Mouse (Mus musculus) spleen, adult 2 months (tissue): ENCODE measurements around the gene Agpat1. TPM values are rescaled to one million over a fixed set of nuclear protein-coding genes. Genes with fewer than 3 reads are reported as not detected.
A peak's percentile ranks its signal among the peaks of the same experiment; 100 is the strongest.

Experiments
- DNase-seq, 2 experiments: peaks; one replicate each; pipeline versions ENCODE4 v3.0.0 to v3.0.0-alpha.2; 2012 to 2021; ENCODE audit warnings: low spot score in 2 of 2, low read depth in 1 of 2
- H3K27ac ChIP-seq: fragments of 200-500 bp; 2 replicates; pipeline ENCODE4 v1.5.1; 2012; ENCODE audit warnings: low read length, inconsistent platforms; ENCODE audit not compliant: insufficient read depth
- H3K27me3 ChIP-seq: fragments of 200-500 bp; 2 replicates; pipeline ENCODE4 v1.6.1; 2012; ENCODE audit warnings: mild to moderate bottlenecking, moderate library complexity, low read length, inconsistent platforms; ENCODE audit not compliant: control insufficient read depth, insufficient read depth
- H3K36me3 ChIP-seq: fragments of 200-500 bp; 2 replicates; pipeline ENCODE4 v1.6.1; 2012; ENCODE audit warnings: mild to moderate bottlenecking, low read length, inconsistent platforms; ENCODE audit not compliant: control insufficient read depth, insufficient read depth
- H3K4me1 ChIP-seq: fragments of 200-500 bp; 2 replicates; pipeline ENCODE4 v1.6.1; 2011; ENCODE audit warnings: inconsistent platforms; ENCODE audit not compliant: control insufficient read depth, insufficient read depth, insufficient read length
- H3K4me3 ChIP-seq: fragments of 200-500 bp; 2 replicates; pipeline ENCODE4 v1.5.1; 2011; ENCODE audit warnings: mild to moderate bottlenecking, inconsistent platforms; ENCODE audit not compliant: insufficient read depth, insufficient read length; ENCODE audit errors: extremely low read depth
- CTCF ChIP-seq: fragments of 200-500 bp; IDR thresholded peaks from 2 replicates; pipeline ENCODE4 v1.5.1; 2011; ENCODE audit warnings: mild to moderate bottlenecking, inconsistent platforms; ENCODE audit not compliant: insufficient read depth, insufficient read length, insufficient replicate concordance; ENCODE audit errors: extremely low read depth
- POLR2A ChIP-seq: fragments of 200-500 bp; IDR thresholded peaks from 2 replicates; pipeline ENCODE4 v1.6.1; 2011; ENCODE audit warnings: low read depth, low read length, inconsistent platforms
- WGBS: fragments of 180-500 bp; shearing (Covaris S2); methylation state at CpG from one replicate; pipeline ENCODE4 v1.1.7; 2018; 5-methylcytosine and 5-hydroxymethylcytosine counted together
- polyA plus RNA-seq: library from polyadenylated mRNA; depleted of rRNA; stranded (reverse); fragments of >200 nt; gene quantifications from 2 replicates; pipeline ENCODE4 v1.2.3, GENCODE M21; 2012

Gene Agpat1
- polyA plus RNA-seq, 1 experiment, result 156 TPM

- Histone ChIP-seq H3K4me3 (peak overlapping the region; percentile 82), H3K27ac (peak overlapping the region; percentile 61), H3K36me3 (peaks cover 3% of the 10 kb centered on the region; the same call in 1 of the 2 replicates), H3K4me1 (peaks cover 14% of the 10 kb centered on the region; the same call in 1 of the 2 replicates), H3K27me3 (no peaks in the 10 kb centered on the region)
- no peak for DNase-seq
- TF ChIP-seq CTCF (no peak), POLR2A (no peak)
- 54% methylated on average over 3 of the region's 3 CpGs for WGBS
These were observed 15.3 kb upstream of the Agpat1 start for GRCm38 (mm10) chr17:34588767-34589166.

- no peak for DNase-seq
- TF ChIP-seq POLR2A (no peak), CTCF (no peak)
- 18% methylated on average over 7 of the region's 7 CpGs for WGBS
- peaks cover 14% of the 10 kb centered on the region; the same call in 1 of the 2 replicates for H3K4me1 ChIP-seq
- H3K27ac ChIP-seq, result peak overlapping the region; percentile 100
- peak overlapping the region; percentile 82 for H3K4me3 ChIP-seq
- H3K27me3 ChIP-seq, result no peaks in the 10 kb centered on the region
- H3K36me3 ChIP-seq, result peaks cover 7% of the 10 kb centered on the region
These were observed 14.9 kb upstream of the Agpat1 start for GRCm38 (mm10) chr17:34589206-34589605.

DNA sequence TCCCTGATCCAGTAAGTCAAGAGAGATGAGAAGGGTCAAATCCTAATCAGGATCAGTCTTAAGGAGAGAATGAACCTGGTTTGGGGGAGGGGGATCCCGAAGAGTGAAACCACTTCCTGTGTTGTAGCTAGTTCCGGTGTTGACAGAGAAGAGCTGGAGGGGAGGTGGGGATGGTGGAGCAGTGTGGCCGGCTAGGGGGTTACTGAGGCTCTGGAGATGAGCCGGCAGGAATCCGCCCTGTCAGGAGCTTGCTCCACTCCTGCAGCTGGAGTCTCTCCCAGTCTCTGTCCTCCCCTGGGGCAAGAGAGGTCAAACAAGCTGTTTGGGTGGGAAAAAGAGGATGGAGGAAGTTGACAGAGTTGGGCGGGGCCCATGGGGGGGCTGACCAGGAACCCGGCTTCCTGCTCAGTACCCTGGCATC is 14.4 kb upstream of the Agpat1 start, which contains the start of gene Gpsm3:
Gpsm3 (plus strand) TSS at position 126 of the 421 bp plus-strand sequence.
- TF ChIP-seq POLR2A, result peak; percentile 52; the same call in 1 of the 2 replicates
- TF ChIP-seq CTCF, result no peak
- WGBS, result 2% methylated on average over 7 of the region's 7 CpGs

GRCm38 (mm10) chr17:34590154-34590987 is 13.7 kb upstream of the Agpat1 start:
- WGBS, result 40% methylated on average over 15 of the region's 15 CpGs

More for the DNA sequence above, 14.4 kb upstream of the Agpat1 start, which contains the start of gene Gpsm3:
- Histone ChIP-seq H3K36me3 (peaks cover 12% of the 10 kb centered on the region), H3K4me3 (peak within 1 kb of the TSS; percentile 82), H3K4me1 (peaks cover 14% of the 10 kb centered on the region; the same call in 1 of the 2 replicates), H3K27ac (peak within 1 kb of the TSS; percentile 100), H3K27me3 (no peaks in the 10 kb centered on the region)
- DNase-seq, result peak in 1 of 2 experiments; percentile 76

DNA sequence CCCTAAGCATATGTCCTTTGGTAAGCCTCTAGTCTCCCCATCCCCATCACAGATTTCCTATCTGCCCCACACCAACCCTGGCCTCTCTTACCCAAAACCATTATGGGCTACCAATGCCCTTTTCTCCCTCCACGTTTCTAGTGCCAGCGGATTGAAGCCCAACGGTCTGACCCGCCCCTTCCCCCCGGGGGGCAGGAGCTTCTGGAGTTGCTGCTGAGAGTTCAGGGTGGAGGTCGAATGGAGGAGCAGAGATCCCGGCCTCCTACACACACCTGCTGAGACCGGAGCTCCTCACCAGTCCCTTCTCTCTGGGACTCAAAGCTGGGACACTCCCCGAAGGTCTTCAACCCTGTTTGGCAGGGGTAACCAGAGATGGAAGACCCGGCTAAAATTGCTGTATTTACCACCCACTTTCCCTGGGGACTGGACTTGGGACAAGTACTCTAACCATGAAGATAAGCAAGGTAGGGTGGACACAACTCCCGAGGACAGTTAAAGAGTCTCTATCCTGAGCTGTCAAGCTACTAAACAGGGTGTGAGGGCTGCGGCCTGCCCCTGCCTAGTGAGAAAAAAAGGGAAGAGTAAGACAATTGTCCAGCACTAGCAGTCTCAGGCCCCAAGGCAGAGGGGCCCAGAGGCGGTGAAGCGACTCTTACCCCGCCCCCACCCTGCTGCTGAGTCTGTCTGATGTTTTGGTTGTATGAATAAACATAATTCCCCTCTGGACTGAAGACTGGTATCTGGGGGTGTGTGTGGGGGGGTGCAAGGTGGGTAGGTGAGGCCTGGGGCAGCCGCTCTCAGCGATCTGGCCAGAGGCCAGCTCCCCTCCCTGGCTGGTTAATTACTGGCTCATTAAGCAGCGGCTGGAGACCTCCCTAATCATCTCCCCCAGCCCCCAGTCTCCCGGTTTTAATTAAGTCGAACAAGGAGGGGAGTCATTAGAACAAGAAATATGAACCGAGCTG is 12.8 kb upstream of the Agpat1 start, which contains the start of gene Pbx2:
Pbx2 (plus strand) TSS at position 238 of the 965 bp plus-strand sequence.
- Histone ChIP-seq H3K27ac (peak within 1 kb of the TSS; percentile 100), H3K27me3 (no peaks in the 10 kb centered on the region), H3K36me3 (peaks cover 26% of the 10 kb centered on the region), H3K4me1 (peaks cover 14% of the 10 kb centered on the region; the same call in 1 of the 2 replicates), H3K4me3 (peak within 1 kb of the TSS; percentile 82)
- TF ChIP-seq POLR2A (no peak), CTCF (no peak)
- DNase-seq, result no peak
- 5% methylated on average over 21 of the region's 21 CpGs for WGBS

More at GRCm38 (mm10) chr17:34590154-34590987, 13.7 kb upstream of the Agpat1 start:
- Histone ChIP-seq H3K4me3 (peak overlapping the region; percentile 82), H3K27ac (peak overlapping the region; percentile 100), H3K36me3 (peaks cover 18% of the 10 kb centered on the region), H3K4me1 (peaks cover 14% of the 10 kb centered on the region; the same call in 1 of the 2 replicates), H3K27me3 (no peaks in the 10 kb centered on the region)
- DNase-seq, result no peak
- no peak for TF ChIP-seq CTCF
- TF ChIP-seq POLR2A, result no peak

- Histone ChIP-seq H3K27ac (peak overlapping the region; percentile 100), H3K4me1 (peaks cover 11% of the 10 kb centered on the region; the same call in 1 of the 2 replicates), H3K36me3 (peaks cover 28% of the 10 kb centered on the region), H3K27me3 (no peaks in the 10 kb centered on the region), H3K4me3 (peak overlapping the region; percentile 82)
- TF ChIP-seq POLR2A (no peak), CTCF (no peak)
- WGBS, result 2% methylated on average over 29 of the region's 35 CpGs
- DNase-seq, result peak; percentile 53 to 89
These were observed 12.1 kb upstream of the Agpat1 start for GRCm38 (mm10) chr17:34591994-34592375.
